Comparison of ENCODE assay signal across 20 mouse cellular contexts in the genomic region with DNA sequence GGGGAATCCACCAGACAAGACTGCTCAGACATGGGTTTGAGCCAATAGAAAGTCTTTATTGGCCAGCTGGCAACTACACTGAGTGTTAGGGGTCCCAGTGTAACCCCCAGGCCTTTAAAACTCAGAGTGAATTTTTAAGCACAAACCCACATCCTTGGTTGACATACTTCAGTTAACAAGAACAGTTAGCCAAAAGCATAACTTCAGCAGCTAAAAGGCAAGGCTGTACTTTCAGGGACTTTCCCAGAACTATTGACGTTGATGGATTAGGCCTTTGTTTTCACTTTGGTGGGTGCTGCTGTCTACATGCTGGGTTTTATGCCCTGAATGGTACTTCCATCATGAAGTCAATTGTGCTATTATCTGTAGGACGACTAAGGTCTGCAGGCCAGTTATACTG. TPM values are rescaled to one million over a fixed set of nuclear protein-coding genes. Genes with fewer than 3 reads are reported as not detected.
A peak's percentile ranks its signal among the peaks of the same experiment; 100 is the strongest.
DNase-seq lines count a peak whose midpoint lies in the region; ATAC-seq and TF ChIP-seq lines count a peak whose summit lies in the region.
"Had no signal": no experiment of that assay in that cellular context is flagged by ENCODE, and none has a peak within 500 bp of the region (broad histone marks: within the 10 kb centered on the region; RNA-seq: fewer than 3 reads in every experiment).

No protein-coding gene starts in this region.

- H3K4me2 ChIP-seq in limb, embryonic 13.5 days (replicated peaks), result no peak overlapping the region
- H3K4me2 ChIP-seq: forebrain, embryonic 13.5 days; hindbrain, embryonic 15.5 days had no signal

- peaks cover 18% of the 10 kb centered on the region for H3K4me1 ChIP-seq in limb, embryonic 13.5 days
- no peaks in the 10 kb centered on the region for H3K4me1 ChIP-seq in limb, embryonic 10.5 days
- H3K4me1 ChIP-seq: embryonic facial prominence, embryonic 10.5 days; forebrain, embryonic 13.5 days; hindbrain, embryonic 15.5 days had no signal

- 0 out of 2 replicates have a peak, but pooled peaks cover 5% of the 10 kb centered on the region for H3K36me3 ChIP-seq in limb, embryonic 13.5 days
- H3K36me3 ChIP-seq in limb, embryonic 10.5 days, result no peaks in the 10 kb centered on the region
- H3K36me3 ChIP-seq: embryonic facial prominence, embryonic 10.5 days; G1E; hindbrain, embryonic 15.5 days had no signal

- 47% methylated on average over 2 of the region's 2 CpGs for WGBS in limb, embryonic 13.5 days
- WGBS in limb, embryonic 10.5 days, result 59% methylated on average over 2 of the region's 2 CpGs

- ATAC-seq in limb, embryonic 13.5 days (ENCODE audit: low FRiP score, low read depth), result no peak
- ATAC-seq in Patski, result peak; percentile 22
- ATAC-seq: forebrain, embryonic 13.5 days; forebrain, postnatal 0 days had no signal

- no peak overlapping the region for H3K9ac ChIP-seq in limb, embryonic 13.5 days
- H3K9ac ChIP-seq: forebrain, embryonic 13.5 days; forebrain, postnatal 0 days; hindbrain, embryonic 15.5 days had no signal

- CTCF ChIA-PET in Patski (lab: Charles Lee), result no interaction called here

- H3K4me3 ChIP-seq in limb, embryonic 13.5 days, result no peak overlapping the region
- no peak overlapping the region for H3K4me3 ChIP-seq in limb, embryonic 10.5 days
- H3K4me3 ChIP-seq: embryonic facial prominence, embryonic 10.5 days; forebrain, embryonic 13.5 days; gastrocnemius, adult 2 months; hindbrain, embryonic 15.5 days had no signal

- peak overlapping the region; percentile 49; the same call in 1 of the 2 replicates for H3K27ac ChIP-seq in limb, embryonic 13.5 days
- no peak overlapping the region for H3K27ac ChIP-seq in limb, embryonic 10.5 days
- H3K27ac ChIP-seq: embryonic facial prominence, embryonic 10.5 days; forebrain, embryonic 13.5 days; gastrocnemius, adult 2 months; hindbrain, embryonic 15.5 days had no signal

- in situ Hi-C loops in Patski (cut with MboI; ENCODE audit: low pct_unique_long_range_greater_than_20kb), result no loop called here

- peak; percentile 7 for DNase-seq in embryo, embryonic 10 days (ENCODE audit: low spot score)
- DNase-seq in embryo, embryonic 11 days, result no peak
- no peak for DNase-seq in limb, embryonic 10.5 days (ENCODE audit: low spot score)
- peak; percentile 70 for DNase-seq in Patski (ENCODE audit: low read depth, low spot score)
- DNase-seq in urinary bladder, postnatal 25 days (ENCODE audit: low spot score), result no peak
- no peak for DNase-seq in kidney, postnatal 25 days
- DNase-seq: adrenal gland, postnatal 10 days; cerebellum, adult 11 months; cerebellum, adult 9-10 months; cerebellum, postnatal 25 days; forebrain, postnatal 0 days; gastrocnemius, adult 2 months; gastrocnemius, postnatal 25 days; heart, postnatal 10 days; kidney, adult 11 months had no signal

- peaks cover 13% of the 10 kb centered on the region for H3K9me3 ChIP-seq in limb, embryonic 13.5 days
- peaks cover 7% of the 10 kb centered on the region for H3K9me3 ChIP-seq in limb, embryonic 10.5 days (replicated peaks)

- POLR2A ChIA-PET in Patski (lab: Charles Lee), result interaction anchor here (1.0 kb wide), 1 partner anchor 62 kb away, joined by 4 read pairs; no protein-coding TSS in a partner anchor

- no peak for TF ChIP-seq CTCF in Patski (IDR thresholded peaks at IDR 0.05)

- H3K27me3 ChIP-seq in limb, embryonic 13.5 days, result no peaks in the 10 kb centered on the region
- H3K27me3 ChIP-seq in limb, embryonic 10.5 days (ENCODE audit: low read depth, poor library complexity, severe bottlenecking), result no peaks in the 10 kb centered on the region
- H3K27me3 ChIP-seq in Patski, result no peaks in the 10 kb centered on the region
- H3K27me3 ChIP-seq: forebrain, embryonic 13.5 days; hindbrain, embryonic 15.5 days had no signal

RNA-seq across cellular contexts. Expression of a gene that starts 59.6 kb away (rescaled TPM):
- polyA plus RNA-seq in limb, embryonic 13.5 days (2015; fragmentation: Nextera tagmentation; extraction: Ambion mirVana), result 125 and 131 TPM in 2 replicates
- 91.7 and 127 TPM in 2 replicates for polyA plus RNA-seq in limb, embryonic 10.5 days (2016; fragmentation: Nextera tagmentation; extraction: Ambion mirVana)
- 127 TPM for polyA plus RNA-seq in Patski (2021)

Comparison
In these comparisons a context has a peak if more than half of its experiments do, and no peak if none do; other contexts are left out.
1. DNase-seq: peak in embryo, embryonic 10 days (single experiment) and Patski (single experiment); none in embryo, embryonic 11 days (single experiment), limb, embryonic 10.5 days (single experiment), urinary bladder, postnatal 25 days (single experiment) and kidney, postnatal 25 days (0 of 2).